Mouse (Mus musculus): ENCODE results near the gene Adamts17.

GRCm38 (mm10) chr7:67032616-67033015 is 193.1 kb downstream of the Adamts17 start:
- TF ChIP-seq CTCF (IDR thresholded peaks at IDR 0.05; ENCODE audit: extremely low read depth, insufficient read depth, low read length) (no peak), POLR2A (IDR thresholded peaks at IDR 0.05; ENCODE audit: extremely low read depth, insufficient read depth, low read length) (no peak)
